Mouse (Mus musculus) spleen, adult 2 months (tissue): ENCODE measurements around the gene Gm20388. TPM values are rescaled to one million over a fixed set of nuclear protein-coding genes. Genes with fewer than 3 reads are reported as not detected.

ENCODE experiments used
- DNase-seq, 2 experiments: peaks; one replicate each; pipeline versions ENCODE4 v3.0.0 to v3.0.0-alpha.2; 2012 to 2021; ENCODE audit warnings: low spot score in 2 of 2, low read depth in 1 of 2
- H3K27ac ChIP-seq: fragments of 200-500 bp; 2 replicates; pipeline ENCODE4 v1.5.1; 2012; ENCODE audit warnings: low read length, inconsistent platforms; ENCODE audit not compliant: insufficient read depth
- H3K27me3 ChIP-seq: fragments of 200-500 bp; 2 replicates; pipeline ENCODE4 v1.6.1; 2012; ENCODE audit warnings: mild to moderate bottlenecking, moderate library complexity, low read length, inconsistent platforms; ENCODE audit not compliant: control insufficient read depth, insufficient read depth
- H3K36me3 ChIP-seq: fragments of 200-500 bp; 2 replicates; pipeline ENCODE4 v1.6.1; 2012; ENCODE audit warnings: mild to moderate bottlenecking, low read length, inconsistent platforms; ENCODE audit not compliant: control insufficient read depth, insufficient read depth
- H3K4me1 ChIP-seq: fragments of 200-500 bp; 2 replicates; pipeline ENCODE4 v1.6.1; 2011; ENCODE audit warnings: inconsistent platforms; ENCODE audit not compliant: control insufficient read depth, insufficient read depth, insufficient read length
- H3K4me3 ChIP-seq: fragments of 200-500 bp; 2 replicates; pipeline ENCODE4 v1.5.1; 2011; ENCODE audit warnings: mild to moderate bottlenecking, inconsistent platforms; ENCODE audit not compliant: insufficient read depth, insufficient read length; ENCODE audit errors: extremely low read depth
- CTCF ChIP-seq: fragments of 200-500 bp; IDR thresholded peaks from 2 replicates; pipeline ENCODE4 v1.5.1; 2011; ENCODE audit warnings: mild to moderate bottlenecking, inconsistent platforms; ENCODE audit not compliant: insufficient read depth, insufficient read length, insufficient replicate concordance; ENCODE audit errors: extremely low read depth
- POLR2A ChIP-seq: fragments of 200-500 bp; IDR thresholded peaks from 2 replicates; pipeline ENCODE4 v1.6.1; 2011; ENCODE audit warnings: low read depth, low read length, inconsistent platforms
- WGBS: fragments of 180-500 bp; shearing (Covaris S2); methylation state at CpG from one replicate; pipeline ENCODE4 v1.1.7; 2018; 5-methylcytosine and 5-hydroxymethylcytosine counted together
- polyA plus RNA-seq: library from polyadenylated mRNA; depleted of rRNA; stranded (reverse); fragments of >200 nt; gene quantifications from 2 replicates; pipeline ENCODE4 v1.2.3, GENCODE M21; 2012

Gene Gm20388
- polyA plus RNA-seq, 1 experiment, result 26.1 TPM

GRCm38 (mm10) chr8:122444058-122444748, 2533.6 kb downstream of the Gm20388 start:
- WGBS, result 3% methylated on average over 19 of the region's 19 CpGs
- no peaks in the 10 kb centered on the region; the same call in 1 of the 2 replicates for H3K36me3 ChIP-seq
- no peak for TF ChIP-seq CTCF
- TF ChIP-seq POLR2A, result no peak
- DNase-seq, result peak in 1 of 2 experiments; percentile 37
- peaks cover 7% of the 10 kb centered on the region; the same call in 1 of the 2 replicates for H3K4me1 ChIP-seq
- peak overlapping the region; percentile 74 for H3K27ac ChIP-seq
- no peaks in the 10 kb centered on the region for H3K27me3 ChIP-seq
- peak overlapping the region; percentile 70 for H3K4me3 ChIP-seq

GRCm38 (mm10) chr8:122445203-122445602, 2534.6 kb downstream of the Gm20388 start:
- Histone ChIP-seq H3K36me3 (no peaks in the 10 kb centered on the region), H3K4me3 (no peak overlapping the region), H3K27me3 (no peaks in the 10 kb centered on the region), H3K27ac (no peak overlapping the region), H3K4me1 (peaks cover 7% of the 10 kb centered on the region; the same call in 1 of the 2 replicates)
- TF ChIP-seq CTCF (no peak), POLR2A (no peak)
- DNase-seq, result no peak
- WGBS, result 16% methylated on average over 3 of the region's 3 CpGs

GRCm38 (mm10) chr8:122451161-122451703, 2540.6 kb downstream of the Gm20388 start:
- no peaks in the 10 kb centered on the region for H3K27me3 ChIP-seq
- H3K27ac ChIP-seq, result no peak overlapping the region
- H3K4me3 ChIP-seq, result no peak overlapping the region
- no peaks in the 10 kb centered on the region for H3K36me3 ChIP-seq
- no peaks in the 10 kb centered on the region for H3K4me1 ChIP-seq
- WGBS, result 76% methylated on average over 7 of the region's 7 CpGs
- no peak for TF ChIP-seq POLR2A
- TF ChIP-seq CTCF, result no peak
- no peak for DNase-seq

- Histone ChIP-seq H3K27me3 (no peaks in the 10 kb centered on the region), H3K4me1 (no peaks in the 10 kb centered on the region), H3K27ac (no peak overlapping the region), H3K36me3 (no peaks in the 10 kb centered on the region), H3K4me3 (no peak overlapping the region)
- no peak for TF ChIP-seq CTCF
- no peak for TF ChIP-seq POLR2A
- DNase-seq, result no peak
- WGBS, result 91% methylated on average over 10 of the region's 10 CpGs
Measured at GRCm38 (mm10) chr8:122452154-122452553, 2541.5 kb downstream of the Gm20388 start.

GRCm38 (mm10) chr8:122454409-122454808, 2543.8 kb downstream of the Gm20388 start:
- H3K4me1 ChIP-seq, result no peaks in the 10 kb centered on the region; the same call in 1 of the 2 replicates
- H3K27me3 ChIP-seq, result no peaks in the 10 kb centered on the region
- WGBS, result 79% methylated on average over 6 of the region's 6 CpGs
- TF ChIP-seq CTCF (no peak), POLR2A (no peak)
- no peak overlapping the region for H3K27ac ChIP-seq
- DNase-seq, result no peak
- H3K36me3 ChIP-seq, result no peaks in the 10 kb centered on the region
- H3K4me3 ChIP-seq, result no peak overlapping the region

GRCm38 (mm10) chr8:122457171-122457570, 2546.5 kb downstream of the Gm20388 start:
- TF ChIP-seq CTCF (no peak), POLR2A (no peak)
- 82% methylated on average over 11 of the region's 11 CpGs for WGBS
- no peaks in the 10 kb centered on the region for H3K27me3 ChIP-seq
- peaks cover 15% of the 10 kb centered on the region for H3K4me1 ChIP-seq
- no peak for DNase-seq
- H3K36me3 ChIP-seq, result no peaks in the 10 kb centered on the region
- H3K4me3 ChIP-seq, result no peak overlapping the region
- H3K27ac ChIP-seq, result no peak overlapping the region
